Mouse (Mus musculus) liver, embryonic 13.5 days (tissue): ENCODE measurements at regions not wholly inside any gene's neighbourhood (a gene's known extent, or its start where the extent isn't known, plus 50 kb on each side); places are given as distances from the start of the nearest gene placed in this dataset. TPM values are rescaled to one million over a fixed set of nuclear protein-coding genes. Genes with fewer than 3 reads are reported as not detected.

Source experiments
- microRNA-seq: library from miRNA; unstranded; fragments of <30 nt; microRNA quantifications from one replicate; pipeline ENCODE4, GENCODE M21; 2016

Small RNA genes in the stretch of these regions (microRNA-seq; reads per million reads assigned to microRNA genes)
- not detected for gene Gm24567
